Mouse (Mus musculus) stomach, embryonic 14.5 days (tissue): ENCODE data around the gene Shkbp1. TPM values are rescaled to one million over a fixed set of nuclear protein-coding genes. Genes with fewer than 3 reads are reported as not detected.

Source experiments
- ATAC-seq: fragments of 200-750 bp; cut with Nextera tagmentation; 2 replicates; pipeline ENCODE4 v1.8.0; 2017; ENCODE audit warnings: low read depth, moderate TSS enrichment; ENCODE audit not compliant: insufficient number of reproducible peaks, insufficient read depth, low FRiP score
- H3K27ac ChIP-seq: fragments of 300-500 bp; sonication (generic); 2 replicates; pipeline ENCODE4 v1.5.1; 2014; ENCODE audit warnings: mild to moderate bottlenecking, low read length, moderate library complexity, mixed read lengths
- H3K27me3 ChIP-seq: fragments of 300-500 bp; sonication (generic); 2 replicates; pipeline ENCODE4 v1.6.1; 2014; ENCODE audit warnings: low read length, control low read depth, mixed read lengths; ENCODE audit not compliant: control insufficient read depth, insufficient read depth
- H3K36me3 ChIP-seq: fragments of 300-500 bp; sonication (generic); 2 replicates; pipeline ENCODE4 v1.6.1; 2014; ENCODE audit warnings: mild to moderate bottlenecking, control low read depth, low read length, moderate library complexity, mixed read lengths; ENCODE audit not compliant: control insufficient read depth, insufficient read depth
- H3K4me1 ChIP-seq: fragments of 300-500 bp; sonication (generic); 2 replicates; pipeline ENCODE4 v1.6.1; 2014; ENCODE audit warnings: low read length, control low read depth, mixed read lengths; ENCODE audit not compliant: control insufficient read depth, insufficient read depth
- H3K4me2 ChIP-seq: fragments of 300-500 bp; sonication (generic); replicated peaks from 2 replicates; pipeline ENCODE4 v1.6.1; 2014; ENCODE audit warnings: low read depth, low read length, control low read depth
- H3K4me3 ChIP-seq: fragments of 300-500 bp; sonication (generic); 2 replicates; pipeline ENCODE4 v1.5.1; 2014; ENCODE audit warnings: low read depth, low read length, control low read depth
- H3K9ac ChIP-seq: fragments of 300-500 bp; sonication (generic); replicated peaks from 2 replicates; pipeline ENCODE4 v1.6.1; 2014; ENCODE audit warnings: low read depth, mild to moderate bottlenecking, control low read depth, low read length, moderate library complexity, mixed read lengths
- H3K9me3 ChIP-seq: fragments of 300-500 bp; sonication (generic); 2 replicates; pipeline ENCODE4 v1.6.1; 2016; ENCODE audit warnings: low read depth, low read length, control low read depth; ENCODE audit not compliant: control insufficient read depth
- WGBS: fragments of 180-500 bp; shearing (Covaris S2); extraction: QIAGEN DNeasy Blood & Tissue Kit; methylation state at CpG from one replicate; pipeline ENCODE4 v1.1.7; 2014; 5-methylcytosine and 5-hydroxymethylcytosine counted together
- polyA plus RNA-seq: library from polyadenylated mRNA; unstranded; fragments of >200 nt; fragmentation: Nextera tagmentation; extraction: Ambion mirVana; gene quantifications from 2 replicates; pipeline ENCODE4 v1.2.1, GENCODE M21; 2014

The Shkbp1 gene
- polyA plus RNA-seq, 1 experiment from 2014 or later: 41.6 TPM

- 74% methylated on average over 3 of the region's 3 CpGs for WGBS
- Histone ChIP-seq H3K9me3 (peaks cover 8% of the 10 kb centered on the region; the same call in 1 of the 2 replicates), H3K27me3 (no peaks in the 10 kb centered on the region), H3K4me3 (no peak overlapping the region), H3K9ac (no peak overlapping the region), H3K36me3 (peaks cover 38% of the 10 kb centered on the region), H3K4me2 (peak overlapping the region; percentile 33; the same call in 1 of the 2 replicates), H3K27ac (peak overlapping the region; percentile 55; the same call in 1 of the 2 replicates), H3K4me1 (0 out of 2 replicates have a peak, but pooled peaks cover 13% of the 10 kb centered on the region)
- ATAC-seq: no peak
Observed at GRCm38 (mm10) chr7:27309832-27310231, 46.0 kb downstream of the Shkbp1 start.

DNA sequence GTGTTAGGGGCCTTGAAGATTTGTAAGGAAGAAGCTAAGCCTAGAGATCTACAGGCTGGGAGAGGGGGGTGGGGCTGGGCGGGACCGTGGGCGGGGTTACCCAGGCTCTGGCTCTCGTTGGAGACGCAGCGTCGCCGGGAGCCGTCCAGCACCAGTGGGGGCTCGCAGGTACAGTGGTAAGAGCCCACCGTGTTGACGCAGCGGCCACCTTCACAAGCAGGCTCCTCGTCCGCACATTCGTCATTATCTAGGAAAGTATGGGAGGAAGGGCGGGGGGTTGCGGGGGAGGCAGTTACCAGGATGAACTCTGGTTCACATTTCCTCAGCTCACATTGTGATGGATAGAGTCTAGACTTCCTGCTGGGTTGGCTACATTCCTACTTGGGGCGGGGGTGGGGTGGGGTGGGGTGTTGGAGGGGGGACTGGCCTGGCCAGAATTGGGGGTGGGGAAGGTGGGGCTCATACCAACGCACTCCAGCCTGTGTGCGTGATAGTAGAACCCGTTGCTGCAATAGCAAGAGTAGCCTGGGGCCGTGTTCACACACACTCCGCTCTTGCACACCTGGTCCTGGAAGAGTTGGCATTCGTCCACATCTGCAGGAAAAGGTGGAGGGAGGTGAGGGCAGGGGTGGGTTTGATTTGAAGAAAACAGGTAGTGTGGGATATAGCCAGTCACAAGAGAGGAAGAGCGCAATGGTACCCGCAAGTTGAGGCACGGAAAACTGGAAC is 46.8 kb downstream of the Shkbp1 start:
- peak; percentile 77 for ATAC-seq
- H3K9ac ChIP-seq: no peak overlapping the region
- peak overlapping the region; percentile 55; the same call in 1 of the 2 replicates for H3K27ac ChIP-seq

GRCm38 (mm10) chr7:27307551-27307950 is 48.3 kb downstream of the Shkbp1 start:
- Histone ChIP-seq H3K27me3 (no peaks in the 10 kb centered on the region), H3K4me1 (0 out of 2 replicates have a peak, but pooled peaks cover 13% of the 10 kb centered on the region), H3K4me2 (no peak overlapping the region), H3K27ac (no peak overlapping the region), H3K9ac (no peak overlapping the region), H3K9me3 (no peaks in the 10 kb centered on the region), H3K36me3 (peaks cover 26% of the 10 kb centered on the region), H3K4me3 (no peak overlapping the region)
- 73% methylated on average over 9 of the region's 9 CpGs for WGBS
- no peak for ATAC-seq

More for the DNA sequence above, 46.8 kb downstream of the Shkbp1 start:
- 11% methylated on average over 28 of the region's 28 CpGs for WGBS
- peaks cover 34% of the 10 kb centered on the region for H3K36me3 ChIP-seq
- peak overlapping the region; percentile 11 for H3K4me3 ChIP-seq
- H3K9me3 ChIP-seq: peaks cover 1% of the 10 kb centered on the region; the same call in 1 of the 2 replicates
- H3K4me1 ChIP-seq: 0 out of 2 replicates have a peak, but pooled peaks cover 13% of the 10 kb centered on the region
- peak overlapping the region; percentile 33; the same call in 1 of the 2 replicates for H3K4me2 ChIP-seq
- no peaks in the 10 kb centered on the region for H3K27me3 ChIP-seq

DNA sequence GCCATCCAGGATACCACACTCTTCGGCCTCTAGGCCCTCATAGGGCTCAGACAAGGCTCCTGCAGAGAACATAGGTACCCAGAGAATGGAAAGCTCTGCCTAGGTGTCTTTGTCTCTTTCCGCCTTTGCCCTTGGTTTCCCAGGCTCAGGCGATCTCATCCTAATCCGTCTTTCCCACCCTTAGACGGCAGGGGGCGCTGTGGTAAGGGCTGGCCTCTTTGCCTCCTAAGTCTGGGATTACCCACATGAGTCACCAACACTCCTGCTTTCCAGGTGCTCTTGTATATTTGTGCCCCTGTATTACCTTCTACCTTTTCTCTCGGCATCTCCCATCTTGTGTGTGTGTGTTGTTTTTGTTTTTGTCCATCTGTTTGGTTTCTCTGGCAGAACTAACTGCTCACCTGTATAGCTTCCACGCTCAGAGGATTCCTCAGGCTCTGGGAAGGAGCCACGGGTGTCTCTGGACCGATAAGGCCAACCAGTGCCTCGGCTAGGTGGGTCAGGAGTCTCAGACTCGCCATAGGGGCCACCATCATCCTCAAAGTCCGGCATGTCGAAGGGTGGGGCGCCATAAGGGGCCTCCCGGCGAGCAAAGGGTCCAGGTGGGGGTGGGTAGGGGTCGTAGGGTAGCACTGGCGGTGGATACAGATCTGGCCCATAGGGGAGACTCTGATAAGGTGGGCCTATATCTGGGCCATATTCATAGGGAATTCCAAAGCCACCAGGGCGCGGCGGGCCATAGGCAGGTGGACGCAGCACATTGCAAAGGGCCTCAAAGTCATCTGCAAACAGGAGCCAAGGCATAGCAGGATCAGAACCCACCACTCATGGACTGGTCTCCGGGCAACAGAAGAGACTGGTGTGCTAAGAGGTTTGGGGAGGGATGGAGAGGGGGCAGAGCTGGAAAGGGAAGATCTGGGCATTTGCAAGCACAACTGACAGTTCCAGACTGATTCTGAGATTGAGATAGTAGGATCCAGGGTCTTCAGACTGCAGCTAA is 49.4 kb downstream of the Shkbp1 start:
- H3K4me1 ChIP-seq: 0 out of 2 replicates have a peak, but pooled peaks cover 15% of the 10 kb centered on the region
- 77% methylated on average over 24 of the region's 24 CpGs for WGBS
- no peak for ATAC-seq

GRCm38 (mm10) chr7:27305091-27305730 is 50.6 kb downstream of the Shkbp1 start:
- H3K27me3 ChIP-seq: no peaks in the 10 kb centered on the region
- H3K4me2 ChIP-seq: no peak overlapping the region
- no peaks in the 10 kb centered on the region for H3K9me3 ChIP-seq
- peaks cover 26% of the 10 kb centered on the region for H3K36me3 ChIP-seq
- no peak overlapping the region for H3K27ac ChIP-seq
- no peak overlapping the region for H3K9ac ChIP-seq
- 0 out of 2 replicates have a peak, but pooled peaks cover 9% of the 10 kb centered on the region for H3K4me1 ChIP-seq
- ATAC-seq: no peak
- WGBS: 88% methylated on average over 17 of the region's 17 CpGs
- no peak overlapping the region for H3K4me3 ChIP-seq

More for the DNA sequence above, 49.4 kb downstream of the Shkbp1 start:
- Histone ChIP-seq H3K9me3 (no peaks in the 10 kb centered on the region), H3K4me3 (no peak overlapping the region), H3K9ac (no peak overlapping the region), H3K27me3 (no peaks in the 10 kb centered on the region), H3K27ac (no peak overlapping the region), H3K4me2 (no peak overlapping the region), H3K36me3 (peaks cover 26% of the 10 kb centered on the region)

DNA sequence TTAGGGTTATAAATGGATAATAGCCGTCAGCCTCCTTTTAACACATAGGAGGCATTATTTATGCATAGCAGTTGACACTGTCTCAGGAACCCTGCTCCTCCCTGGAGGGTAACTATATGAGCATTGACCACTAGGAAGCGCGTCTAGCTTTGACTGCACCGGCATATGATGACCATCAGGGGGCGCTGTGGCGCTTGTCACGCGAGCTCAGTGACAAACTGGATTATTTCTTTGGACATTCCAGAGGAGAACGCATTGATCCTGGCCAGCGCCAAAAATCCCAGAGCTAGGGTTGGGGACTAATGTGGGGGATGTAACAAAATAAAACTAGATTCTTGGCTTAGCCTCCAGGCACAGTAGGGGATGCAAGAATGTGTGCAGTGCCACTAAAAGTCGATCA is 53.6 kb downstream of the Shkbp1 start:
- Histone ChIP-seq H3K9me3 (no peaks in the 10 kb centered on the region), H3K9ac (no peak overlapping the region), H3K36me3 (peaks cover 14% of the 10 kb centered on the region), H3K27me3 (no peaks in the 10 kb centered on the region), H3K4me3 (no peak overlapping the region), H3K4me1 (peaks cover 7% of the 10 kb centered on the region), H3K4me2 (no peak overlapping the region), H3K27ac (no peak overlapping the region)
- WGBS: 9% methylated on average over 11 of the region's 11 CpGs
- ATAC-seq: no peak

- Histone ChIP-seq H3K27me3 (no peaks in the 10 kb centered on the region), H3K27ac (no peak overlapping the region), H3K9ac (no peak overlapping the region), H3K4me3 (no peak overlapping the region), H3K4me1 (peaks cover 7% of the 10 kb centered on the region), H3K9me3 (no peaks in the 10 kb centered on the region), H3K36me3 (peaks cover 6% of the 10 kb centered on the region; the same call in 1 of the 2 replicates), H3K4me2 (no peak overlapping the region)
- 64% methylated on average over 5 of the region's 5 CpGs for WGBS
- no peak for ATAC-seq
Observed at GRCm38 (mm10) chr7:27300801-27301200, 55.0 kb downstream of the Shkbp1 start.

GRCm38 (mm10) chr7:27300351-27300750 is 55.5 kb downstream of the Shkbp1 start:
- H3K4me1 ChIP-seq: peaks cover 7% of the 10 kb centered on the region
- no peak overlapping the region for H3K4me2 ChIP-seq
- no peak for ATAC-seq
- no peak overlapping the region for H3K9ac ChIP-seq
- no peaks in the 10 kb centered on the region for H3K9me3 ChIP-seq
- H3K27ac ChIP-seq: no peak overlapping the region
- H3K36me3 ChIP-seq: 0 out of 2 replicates have a peak, but pooled peaks cover 2% of the 10 kb centered on the region
- WGBS: 85% methylated on average over 4 of the region's 4 CpGs
- H3K27me3 ChIP-seq: no peaks in the 10 kb centered on the region
- no peak overlapping the region for H3K4me3 ChIP-seq
